Mouse (Mus musculus) neural tube, embryonic 11.5 days (tissue): ENCODE data around the gene Serinc2. TPM values are rescaled to one million over a fixed set of nuclear protein-coding genes. Genes with fewer than 3 reads are reported as not detected.

Source experiments
- ATAC-seq: fragments of 200-750 bp; cut with Nextera tagmentation; 2 replicates; pipeline ENCODE4 v1.8.0; 2017; ENCODE audit warnings: moderate number of reproducible peaks, mild to moderate bottlenecking, moderate TSS enrichment, moderate library complexity; ENCODE audit not compliant: insufficient read depth, low FRiP score, low TSS enrichment
- DNase-seq: peaks from one replicate; pipeline ENCODE4 v3.0.0-alpha.2; 2015; ENCODE audit warnings: low spot score
- H3K27ac ChIP-seq: fragments of 300-500 bp; sonication (generic); 2 replicates; pipeline ENCODE4 v1.5.1; 2014; ENCODE audit warnings: low read depth, mild to moderate bottlenecking, low read length
- H3K27me3 ChIP-seq: fragments of 300-500 bp; sonication (generic); 2 replicates; pipeline ENCODE4 v1.6.1; 2014; ENCODE audit warnings: mild to moderate bottlenecking, low read length, mixed read lengths; ENCODE audit not compliant: control insufficient read depth, insufficient read depth
- H3K36me3 ChIP-seq: fragments of 300-500 bp; sonication (generic); 2 replicates; pipeline ENCODE4 v1.6.1; 2014; ENCODE audit warnings: mild to moderate bottlenecking, low read length, moderate library complexity, mixed read lengths; ENCODE audit not compliant: control insufficient read depth, insufficient read depth
- H3K4me1 ChIP-seq: fragments of 300-500 bp; sonication (generic); 2 replicates; pipeline ENCODE4 v1.6.1; 2014; ENCODE audit warnings: low read length, mixed read lengths; ENCODE audit not compliant: control insufficient read depth, insufficient read depth
- H3K4me2 ChIP-seq: fragments of 300-500 bp; sonication (generic); 2 replicates; pipeline ENCODE4 v1.6.1; 2014; ENCODE audit warnings: low read depth, mild to moderate bottlenecking, moderate library complexity
- H3K4me3 ChIP-seq: fragments of 300-500 bp; sonication (generic); 2 replicates; pipeline ENCODE4 v1.5.1; 2014; ENCODE audit warnings: low read depth, low read length
- H3K9ac ChIP-seq: fragments of 300-500 bp; sonication (generic); 2 replicates; pipeline ENCODE4 v1.6.1; 2014; ENCODE audit warnings: mild to moderate bottlenecking, low read length
- H3K9me3 ChIP-seq: fragments of 300-500 bp; sonication (generic); 2 replicates; pipeline ENCODE4 v1.6.1; 2016; ENCODE audit warnings: low read length; ENCODE audit not compliant: control insufficient read depth
- WGBS: fragments of 180-500 bp; shearing (Covaris S2); extraction: QIAGEN DNeasy Blood & Tissue Kit; methylation state at CpG from one replicate; pipeline ENCODE4 v1.1.7; 2014; 5-methylcytosine and 5-hydroxymethylcytosine counted together
- polyA plus RNA-seq: library from polyadenylated mRNA; unstranded; fragments of >200 nt; fragmentation: Nextera tagmentation; extraction: Ambion mirVana; gene quantifications from 2 replicates; pipeline ENCODE4 v1.2.1, GENCODE M21; 2014

The Serinc2 gene
- 58.5 and 60.1 TPM in 2 replicates for polyA plus RNA-seq

- DNase-seq (no peak), ATAC-seq (no peak)
- no peak within 1 kb of the TSS for H3K4me2 ChIP-seq
- no peaks in the 10 kb centered on the region; the same call in 1 of the 2 replicates for H3K4me1 ChIP-seq
- WGBS, result 62% methylated on average over 2 of the region's 2 CpGs
- no peaks in the 10 kb centered on the region for H3K36me3 ChIP-seq
- H3K27ac ChIP-seq, result no peak within 1 kb of the TSS
- H3K9me3 ChIP-seq, result no peaks in the 10 kb centered on the region
- no peak within 1 kb of the TSS for H3K4me3 ChIP-seq
- no peak within 1 kb of the TSS for H3K9ac ChIP-seq
- H3K27me3 ChIP-seq, result no peaks in the 10 kb centered on the region
These were observed at the start of gene Serinc2 for GRCm38 (mm10) chr4:130279105-130279504. Gene Serinc2 (minus strand): TSS chr4:130279205.

DNA sequence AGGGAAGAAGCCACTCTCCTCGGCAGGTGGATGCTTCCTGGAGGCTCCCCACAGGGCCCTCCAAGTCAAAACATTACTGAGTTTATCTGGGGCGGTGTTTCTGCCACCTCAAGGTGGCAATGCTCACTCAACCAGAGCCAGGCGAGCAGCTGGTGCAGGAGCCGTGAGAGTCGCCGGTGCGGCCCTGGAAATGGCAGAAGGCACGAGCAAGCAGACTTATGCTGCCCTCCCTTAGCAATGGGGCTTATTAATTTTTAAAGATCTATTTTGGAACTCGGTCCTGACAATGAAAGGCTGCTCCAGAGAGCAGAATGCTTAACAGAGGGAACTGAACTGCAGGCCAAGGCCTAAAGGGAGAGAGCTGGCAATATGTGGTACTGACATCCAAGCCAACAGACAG lies 48.4 kb upstream of the Serinc2 start:
- WGBS, result 87% methylated on average over 9 of the region's 9 CpGs
- no peak overlapping the region for H3K4me3 ChIP-seq
- no peak overlapping the region for H3K27ac ChIP-seq
- H3K9ac ChIP-seq, result no peak overlapping the region
- H3K9me3 ChIP-seq, result no peaks in the 10 kb centered on the region
- H3K4me1 ChIP-seq, result no peaks in the 10 kb centered on the region
- no peaks in the 10 kb centered on the region for H3K27me3 ChIP-seq
- DNase-seq, result no peak
- no peak overlapping the region for H3K4me2 ChIP-seq
- peaks cover 5% of the 10 kb centered on the region; the same call in 1 of the 2 replicates for H3K36me3 ChIP-seq
- ATAC-seq, result no peak

GRCm38 (mm10) chr4:130325446-130325845 lies 46.4 kb upstream of the Serinc2 start:
- DNase-seq (no peak), ATAC-seq (no peak)
- WGBS, result 91% methylated on average over 2 of the region's 2 CpGs
- no peaks in the 10 kb centered on the region for H3K4me1 ChIP-seq
- H3K27ac ChIP-seq, result no peak overlapping the region
- no peak overlapping the region for H3K4me3 ChIP-seq
- no peaks in the 10 kb centered on the region for H3K27me3 ChIP-seq
- no peak overlapping the region for H3K4me2 ChIP-seq
- H3K9ac ChIP-seq, result no peak overlapping the region
- H3K9me3 ChIP-seq, result no peaks in the 10 kb centered on the region
- H3K36me3 ChIP-seq, result peaks cover 7% of the 10 kb centered on the region

DNA sequence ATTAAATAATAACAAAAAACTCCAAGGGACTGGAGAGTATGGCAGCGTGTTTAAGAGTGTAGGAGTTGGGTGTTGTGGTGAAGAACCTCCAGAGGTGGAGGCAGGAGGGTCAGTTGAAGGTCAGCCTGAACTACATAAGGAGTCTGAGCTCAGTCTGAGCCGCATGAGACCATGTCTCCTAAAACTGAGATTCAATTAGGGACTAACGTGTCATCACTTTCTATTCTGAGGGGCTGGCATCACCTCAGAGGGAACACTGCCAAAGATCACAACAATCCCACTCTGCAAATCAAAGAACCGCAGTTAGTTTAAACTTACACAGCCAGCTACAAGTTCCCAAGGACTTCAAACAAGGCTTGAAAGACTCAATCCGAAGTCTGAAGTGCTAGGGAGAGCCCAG lies 44.6 kb upstream of the Serinc2 start:
- Histone ChIP-seq H3K4me3 (no peak overlapping the region), H3K4me1 (no peaks in the 10 kb centered on the region), H3K9me3 (no peaks in the 10 kb centered on the region), H3K9ac (no peak overlapping the region), H3K27me3 (no peaks in the 10 kb centered on the region), H3K4me2 (no peak overlapping the region), H3K27ac (no peak overlapping the region), H3K36me3 (peaks cover 7% of the 10 kb centered on the region)
- ATAC-seq (no peak), DNase-seq (no peak)
- WGBS, result 86% methylated on average over 5 of the region's 5 CpGs

- ATAC-seq, result no peak
- WGBS, result 74% methylated on average over 1 of the region's 1 CpGs
- H3K4me1 ChIP-seq, result no peaks in the 10 kb centered on the region
- no peaks in the 10 kb centered on the region for H3K27me3 ChIP-seq
- H3K36me3 ChIP-seq, result peaks cover 7% of the 10 kb centered on the region
- no peak overlapping the region for H3K27ac ChIP-seq
- H3K4me3 ChIP-seq, result no peak overlapping the region
- H3K4me2 ChIP-seq, result no peak overlapping the region
- no peak for DNase-seq
- H3K9me3 ChIP-seq, result no peaks in the 10 kb centered on the region
- no peak overlapping the region for H3K9ac ChIP-seq
These were observed 44.2 kb upstream of the Serinc2 start for GRCm38 (mm10) chr4:130323165-130323564.

DNA sequence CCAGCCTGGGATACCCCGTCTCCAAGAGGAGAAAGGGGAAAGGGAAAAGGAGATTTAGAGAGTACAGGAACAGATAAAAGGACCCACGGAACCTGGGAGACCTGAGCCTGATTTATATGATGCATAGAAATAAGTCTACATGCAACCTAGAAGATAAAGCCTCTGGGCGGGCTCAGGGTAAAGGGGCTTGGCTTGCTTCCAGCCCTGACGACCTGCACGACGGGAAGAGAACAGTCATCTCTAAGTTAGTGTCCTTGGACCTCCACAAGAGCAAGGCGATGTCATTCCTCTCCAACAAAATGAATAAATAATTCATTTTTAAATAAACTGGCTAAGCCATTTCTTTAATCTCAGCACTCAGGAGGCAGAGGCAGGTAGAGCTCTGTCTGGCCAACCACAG lies 43.6 kb upstream of the Serinc2 start:
- peaks cover 7% of the 10 kb centered on the region for H3K36me3 ChIP-seq
- H3K4me2 ChIP-seq, result no peak overlapping the region
- no peaks in the 10 kb centered on the region for H3K27me3 ChIP-seq
- no peak for DNase-seq
- no peak overlapping the region for H3K27ac ChIP-seq
- H3K4me3 ChIP-seq, result no peak overlapping the region
- no peaks in the 10 kb centered on the region for H3K9me3 ChIP-seq
- H3K9ac ChIP-seq, result no peak overlapping the region
- H3K4me1 ChIP-seq, result no peaks in the 10 kb centered on the region
- ATAC-seq, result no peak
- WGBS, result 90% methylated on average over 7 of the region's 7 CpGs

DNA sequence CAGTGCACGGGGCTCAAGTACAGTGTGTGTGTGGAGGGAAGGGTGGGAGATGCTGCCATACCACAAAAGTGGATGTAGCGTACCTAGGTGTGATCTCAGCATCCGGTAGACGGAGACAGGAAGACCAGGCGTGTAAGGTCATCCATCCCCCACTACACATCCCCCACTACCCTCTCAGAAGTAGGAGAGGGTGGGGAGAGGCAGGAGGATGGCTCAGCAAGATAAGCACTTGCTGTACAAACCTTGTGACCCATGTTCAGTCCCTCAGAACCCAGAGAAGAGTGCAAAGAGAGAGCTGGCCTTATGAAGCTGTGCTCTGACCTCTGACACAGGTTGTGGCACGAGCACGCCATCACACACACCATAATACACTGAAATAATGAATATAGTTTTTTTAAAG lies 42.6 kb upstream of the Serinc2 start:
- peaks cover 5% of the 10 kb centered on the region for H3K36me3 ChIP-seq
- H3K9ac ChIP-seq, result no peak overlapping the region
- WGBS, result 98% methylated on average over 7 of the region's 7 CpGs
- no peaks in the 10 kb centered on the region for H3K4me1 ChIP-seq
- no peaks in the 10 kb centered on the region for H3K9me3 ChIP-seq
- H3K4me2 ChIP-seq, result no peak overlapping the region
- no peak overlapping the region for H3K4me3 ChIP-seq
- no peak for DNase-seq
- no peaks in the 10 kb centered on the region for H3K27me3 ChIP-seq
- H3K27ac ChIP-seq, result no peak overlapping the region
- no peak for ATAC-seq

GRCm38 (mm10) chr4:130319564-130319963 lies 40.6 kb upstream of the Serinc2 start:
- Histone ChIP-seq H3K36me3 (peaks cover 9% of the 10 kb centered on the region), H3K4me3 (no peak overlapping the region), H3K9ac (no peak overlapping the region), H3K9me3 (no peaks in the 10 kb centered on the region), H3K4me1 (no peaks in the 10 kb centered on the region), H3K27me3 (no peaks in the 10 kb centered on the region), H3K4me2 (no peak overlapping the region), H3K27ac (no peak overlapping the region)
- 84% methylated on average over 7 of the region's 7 CpGs for WGBS
- DNase-seq, result no peak
- ATAC-seq, result no peak

GRCm38 (mm10) chr4:130318122-130318521 lies 39.1 kb upstream of the Serinc2 start:
- H3K4me1 ChIP-seq, result no peaks in the 10 kb centered on the region
- ATAC-seq (no peak), DNase-seq (no peak)
- no peak overlapping the region for H3K27ac ChIP-seq
- H3K27me3 ChIP-seq, result no peaks in the 10 kb centered on the region
- no peak overlapping the region for H3K9ac ChIP-seq
- no peak overlapping the region for H3K4me2 ChIP-seq
- 71% methylated on average over 3 of the region's 3 CpGs for WGBS
- H3K9me3 ChIP-seq, result no peaks in the 10 kb centered on the region
- no peak overlapping the region for H3K4me3 ChIP-seq
- peaks cover 8% of the 10 kb centered on the region for H3K36me3 ChIP-seq
